Mouse (Mus musculus) megakaryocyte-erythroid progenitor cell, adult 5-6 weeks (primary cell): ENCODE measurements around the gene Gm10553. TPM values are rescaled to one million over a fixed set of nuclear protein-coding genes. Genes with fewer than 3 reads are reported as not detected.
"Not testable (repeated sequence)": the region's sequence is repeated elsewhere in the genome, so short reads cannot be mapped to it uniquely, and the experiment has no call there.

ENCODE experiments used
- ATAC-seq: replicated peaks from 2 replicates; pipeline ENCODE4 v1.8.0; 2016; ENCODE audit warnings: mild to moderate bottlenecking, inconsistent platforms; ENCODE audit not compliant: severe bottlenecking, poor library complexity, low FRiP score, low TSS enrichment
- total RNA-seq, 2 experiments: library from RNA; stranded (forward) in 1 of 2; stranded (reverse) in 1 of 2; fragments of 200-1000, 215-1000 nt in 1 of 2; fragments of >200 nt in 1 of 2; fragmentation: Nextera tagmentation in 1 of 2; gene quantifications; 2 replicates each; pipeline ENCODE4 v1.2.3; 2014 to 2017

The Gm10553 gene
- total RNA-seq, 2 experiments from 2014 or later: not detected

DNA sequence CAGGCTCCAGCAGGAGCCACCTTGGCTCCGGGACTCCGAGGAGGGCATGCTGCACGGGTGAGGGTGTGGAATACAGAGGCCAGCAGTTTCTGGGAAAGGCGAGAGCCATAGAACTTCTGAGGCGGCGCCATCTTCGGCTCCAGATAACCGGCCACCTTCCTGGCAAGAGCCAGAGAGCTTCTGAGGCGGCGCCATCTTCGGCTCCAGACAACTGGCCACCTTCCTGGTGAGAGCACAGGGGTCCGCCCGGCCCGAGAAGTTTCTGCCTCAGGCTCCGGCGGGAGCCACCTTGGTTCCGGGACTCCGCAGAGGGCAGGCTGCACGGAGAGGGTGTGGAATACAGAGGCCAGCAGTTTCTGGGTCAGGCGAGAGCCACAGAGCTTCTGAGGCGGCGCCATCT is 33.7 kb downstream of the Gm10553 start:
- not testable (repeated sequence) for ATAC-seq

Other genes starting within 250 kb of the Gm10553 start
- not detected in 2 replicates for gene Slc16a14, start 165.0 kb upstream of the Gm10553 start, total RNA-seq (2014; fragmentation: Nextera tagmentation)
- not detected in 2 replicates for gene Slc16a14, start 165.0 kb upstream of the Gm10553 start, total RNA-seq (2017)
- gene A530032D15Rik, start 9.7 kb downstream of the Gm10553 start, total RNA-seq (2014; fragmentation: Nextera tagmentation): not detected in 2 replicates
- 0.28 and 1.2 TPM in 2 replicates for gene A530032D15Rik, start 9.7 kb downstream of the Gm10553 start, total RNA-seq (2017)
- 1.5 TPM in 1 of 2 replicates, not detected in the other for gene C130026I21Rik, start 170.4 kb downstream of the Gm10553 start, total RNA-seq (2014; fragmentation: Nextera tagmentation)
- 5.2 TPM in 1 of 2 replicates, not detected in the other for gene C130026I21Rik, start 170.4 kb downstream of the Gm10553 start, total RNA-seq (2017)